Mouse (Mus musculus): ENCODE results near the gene Rxra. TPM values are rescaled to one million over a fixed set of nuclear protein-coding genes. Genes with fewer than 3 reads are reported as not detected.
A peak's percentile ranks its signal among the peaks of the same experiment; 100 is the strongest.

The Rxra gene
- polyA plus RNA-seq (2014; fragmentation: Nextera tagmentation; extraction: Ambion mirVana), result 6.7 and 6.9 TPM in 2 replicates

- ATAC-seq (ENCODE audit: low FRiP score), result no peak
- Histone ChIP-seq H3K9ac (ENCODE audit: low read length) (peak within 1 kb of the TSS; percentile 94), H3K4me2 (peak within 1 kb of the TSS; percentile 55), H3K4me3 (ENCODE audit: low read depth, low read length) (peak within 1 kb of the TSS; percentile 92), H3K36me3 (ENCODE audit: control insufficient read depth, insufficient read depth, low read length) (no peaks in the 10 kb centered on the region), H3K9me3 (ENCODE audit: control insufficient read depth, low read length) (no peaks in the 10 kb centered on the region), H3K4me1 (ENCODE audit: control insufficient read depth, insufficient read depth, low read length) (peaks cover 38% of the 10 kb centered on the region), H3K27ac (ENCODE audit: low read depth, low read length) (peak within 1 kb of the TSS; percentile 94), H3K27me3 (ENCODE audit: control insufficient read depth, insufficient read depth, low read length) (no peaks in the 10 kb centered on the region; the same call in 1 of the 2 replicates)
- no peak for DNase-seq (ENCODE audit: low spot score, missing footprints)
- under 1% methylated on average over 16 of the region's 16 CpGs for WGBS
Measured at GRCm38 (mm10) chr2:27676106-27676477, at the start of gene Rxra. Gene Rxra, plus strand, starts transcription at chr2:27676440.

- no peaks in the 10 kb centered on the region for H3K27me3 ChIP-seq (ENCODE audit: control insufficient read depth, insufficient read depth, low read length)
- no peak overlapping the region for H3K27ac ChIP-seq (ENCODE audit: low read depth, low read length)
Measured at GRCm38 (mm10) chr2:27626604-27627003, 49.6 kb upstream of the Rxra start.

DNA sequence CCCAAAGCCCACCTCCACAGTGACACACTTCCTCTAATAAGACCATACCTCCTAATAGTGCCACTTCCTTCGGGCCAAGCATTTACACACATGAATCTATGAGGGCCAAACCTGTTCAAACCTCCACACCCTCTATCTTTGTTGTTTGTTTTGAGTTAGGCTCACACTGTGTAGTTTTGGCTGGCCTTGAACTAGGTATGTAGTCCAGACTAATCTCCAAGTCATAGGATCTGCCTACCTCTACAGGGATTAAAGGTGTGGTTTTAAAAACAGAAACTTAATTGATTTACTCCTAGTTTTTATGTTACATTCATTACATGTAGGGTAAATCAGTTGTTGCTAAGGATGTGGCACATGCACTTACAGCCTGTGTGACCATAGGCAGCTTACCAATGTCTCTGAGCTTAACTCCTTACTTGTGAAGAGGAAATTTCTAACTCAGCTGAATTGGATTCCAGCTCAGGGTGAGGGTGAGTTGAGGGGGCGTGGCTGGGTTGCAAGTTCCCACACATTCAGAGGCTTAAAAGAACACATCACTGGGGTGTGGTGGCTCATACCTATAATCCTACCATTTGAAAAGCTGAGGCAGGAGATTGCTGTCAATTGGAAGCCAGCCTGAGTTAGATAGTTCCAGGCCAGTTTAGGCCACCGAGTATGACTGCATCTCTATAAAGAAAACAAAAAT lies 45.5 kb upstream of the Rxra start:
- no peak overlapping the region for H3K4me3 ChIP-seq (ENCODE audit: low read depth, low read length)
- H3K27me3 ChIP-seq (ENCODE audit: control insufficient read depth, insufficient read depth, low read length), result no peaks in the 10 kb centered on the region
- ATAC-seq (ENCODE audit: low FRiP score) (no peak), DNase-seq (ENCODE audit: low spot score, missing footprints) (peak; percentile 21)
- WGBS, result 79% methylated on average over 3 of the region's 3 CpGs
- H3K9me3 ChIP-seq (ENCODE audit: control insufficient read depth, low read length), result no peaks in the 10 kb centered on the region
- H3K9ac ChIP-seq (ENCODE audit: low read length), result no peak overlapping the region
- H3K4me1 ChIP-seq (ENCODE audit: control insufficient read depth, insufficient read depth, low read length), result no peaks in the 10 kb centered on the region
- H3K36me3 ChIP-seq (ENCODE audit: control insufficient read depth, insufficient read depth, low read length), result no peaks in the 10 kb centered on the region
- no peak overlapping the region for H3K27ac ChIP-seq (ENCODE audit: low read depth, low read length)
- H3K4me2 ChIP-seq, result no peak overlapping the region

More at GRCm38 (mm10) chr2:27626604-27627003, 49.6 kb upstream of the Rxra start:
- DNase-seq (ENCODE audit: low spot score, missing footprints) (no peak), ATAC-seq (ENCODE audit: low FRiP score) (no peak)
- Histone ChIP-seq H3K36me3 (ENCODE audit: control insufficient read depth, insufficient read depth, low read length) (no peaks in the 10 kb centered on the region), H3K9ac (ENCODE audit: low read length) (no peak overlapping the region), H3K9me3 (ENCODE audit: control insufficient read depth, low read length) (no peaks in the 10 kb centered on the region), H3K4me3 (ENCODE audit: low read depth, low read length) (no peak overlapping the region), H3K4me2 (no peak overlapping the region), H3K4me1 (ENCODE audit: control insufficient read depth, insufficient read depth, low read length) (no peaks in the 10 kb centered on the region; the same call in 1 of the 2 replicates)
- WGBS, result 48% methylated on average over 1 of the region's 1 CpGs

DNA sequence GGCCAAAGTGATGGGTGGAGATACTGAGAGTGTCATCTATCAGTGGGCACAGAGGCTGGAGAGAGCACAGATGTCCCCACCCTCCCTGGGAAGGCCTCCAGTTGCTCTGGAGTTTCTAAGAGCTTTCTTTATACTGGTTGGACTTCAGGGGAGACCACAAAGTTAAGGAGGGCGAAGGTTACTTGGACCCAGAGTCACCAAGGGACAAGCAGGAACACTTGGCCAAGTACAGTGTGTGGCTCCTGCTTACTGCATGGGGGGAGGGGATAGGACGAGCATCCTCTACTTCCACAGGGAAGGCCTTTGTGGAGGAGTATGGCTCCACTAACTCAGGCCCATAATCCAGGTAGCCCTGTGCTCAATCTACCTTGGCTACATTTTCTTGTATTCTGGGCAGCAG lies 42.8 kb upstream of the Rxra start:
- Histone ChIP-seq H3K9me3 (ENCODE audit: control insufficient read depth, low read length) (no peaks in the 10 kb centered on the region), H3K27ac (ENCODE audit: low read depth, low read length) (no peak overlapping the region)
- whole genome bisulfite sequencing, result 77% methylated on average over 2 of the region's 2 CpGs

DNA sequence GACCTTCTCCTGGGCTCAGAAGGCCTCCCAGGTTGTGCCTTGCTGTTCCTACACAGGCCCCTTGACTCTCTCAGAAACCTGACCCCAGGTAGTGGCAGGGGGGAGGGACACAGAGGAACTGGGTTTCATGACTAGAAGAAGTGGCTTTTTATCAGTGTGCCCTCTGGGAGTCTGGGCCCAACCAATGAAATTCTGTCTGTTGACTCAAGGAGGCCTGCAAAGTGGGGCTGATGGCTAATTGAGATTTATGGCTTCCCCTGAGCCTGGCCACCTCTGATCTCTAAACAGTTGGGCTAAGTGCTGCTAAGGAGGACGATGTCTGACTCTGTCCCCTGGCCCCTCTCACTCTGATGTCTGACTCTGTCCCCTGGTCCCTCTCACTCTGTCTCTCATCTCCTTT lies 42.2 kb upstream of the Rxra start:
- H3K27me3 ChIP-seq (ENCODE audit: control insufficient read depth, insufficient read depth, low read length), result no peaks in the 10 kb centered on the region
- WGBS, result 94% methylated on average over 1 of the region's 1 CpGs
- no peak overlapping the region for H3K4me3 ChIP-seq (ENCODE audit: low read depth, low read length)
- no peaks in the 10 kb centered on the region for H3K36me3 ChIP-seq (ENCODE audit: control insufficient read depth, insufficient read depth, low read length)
- no peaks in the 10 kb centered on the region for H3K4me1 ChIP-seq (ENCODE audit: control insufficient read depth, insufficient read depth, low read length)
- H3K9me3 ChIP-seq (ENCODE audit: control insufficient read depth, low read length), result no peaks in the 10 kb centered on the region
- H3K4me2 ChIP-seq, result no peak overlapping the region
- ATAC-seq (ENCODE audit: low FRiP score) (no peak), DNase-seq (ENCODE audit: low spot score, missing footprints) (peak; percentile 53)
- no peak overlapping the region for H3K9ac ChIP-seq (ENCODE audit: low read length)
- H3K27ac ChIP-seq (ENCODE audit: low read depth, low read length), result no peak overlapping the region

More for the DNA sequence above, 42.8 kb upstream of the Rxra start:
- Histone ChIP-seq H3K4me1 (ENCODE audit: control insufficient read depth, insufficient read depth, low read length) (no peaks in the 10 kb centered on the region), H3K4me2 (no peak overlapping the region), H3K36me3 (ENCODE audit: control insufficient read depth, insufficient read depth, low read length) (no peaks in the 10 kb centered on the region), H3K9ac (ENCODE audit: low read length) (no peak overlapping the region), H3K27me3 (ENCODE audit: control insufficient read depth, insufficient read depth, low read length) (no peaks in the 10 kb centered on the region), H3K4me3 (ENCODE audit: low read depth, low read length) (no peak overlapping the region)
- peak; percentile 23 for DNase-seq (ENCODE audit: low spot score, missing footprints)
- ATAC-seq (ENCODE audit: low FRiP score), result no peak

- H3K27ac ChIP-seq (ENCODE audit: low read depth, low read length), result no peak overlapping the region
- no peak overlapping the region for H3K9ac ChIP-seq (ENCODE audit: low read length)
- no peak for ATAC-seq (ENCODE audit: low FRiP score)
- no peak overlapping the region for H3K4me2 ChIP-seq
- DNase-seq (ENCODE audit: low spot score, missing footprints), result peak; percentile 8
- no peak overlapping the region for H3K4me3 ChIP-seq (ENCODE audit: low read depth, low read length)
- H3K36me3 ChIP-seq (ENCODE audit: control insufficient read depth, insufficient read depth, low read length), result no peaks in the 10 kb centered on the region
- no peaks in the 10 kb centered on the region for H3K9me3 ChIP-seq (ENCODE audit: control insufficient read depth, low read length)
- H3K4me1 ChIP-seq (ENCODE audit: control insufficient read depth, insufficient read depth, low read length), result no peaks in the 10 kb centered on the region
- no peaks in the 10 kb centered on the region for H3K27me3 ChIP-seq (ENCODE audit: control insufficient read depth, insufficient read depth, low read length)
- WGBS, result 86% methylated on average over 13 of the region's 13 CpGs
Measured at GRCm38 (mm10) chr2:27635147-27635738, 41.0 kb upstream of the Rxra start.

DNA sequence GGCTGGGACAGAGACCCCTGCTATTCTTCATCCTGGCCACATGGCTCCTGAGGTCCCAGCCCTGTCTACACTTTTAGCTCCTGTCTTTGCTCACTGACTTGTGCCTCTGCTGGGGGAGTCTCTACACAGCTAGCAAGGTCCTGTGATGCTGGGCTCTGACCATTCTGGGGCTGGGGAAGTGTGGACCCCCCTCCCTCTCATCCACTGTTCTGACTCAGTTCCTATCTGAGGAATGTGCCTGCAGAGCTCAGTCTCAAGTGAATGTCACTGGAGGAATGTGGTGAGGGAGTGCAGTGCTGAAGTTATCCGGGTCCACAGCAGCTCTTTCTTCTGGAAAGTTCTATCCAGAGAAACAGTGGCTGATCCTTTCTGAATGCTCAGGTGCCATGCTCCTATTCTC lies 39.4 kb upstream of the Rxra start:
- DNase-seq (ENCODE audit: low spot score, missing footprints) (peak; percentile 2), ATAC-seq (ENCODE audit: low FRiP score) (no peak)
- WGBS, result 64% methylated on average over 1 of the region's 1 CpGs
- no peaks in the 10 kb centered on the region for H3K36me3 ChIP-seq (ENCODE audit: control insufficient read depth, insufficient read depth, low read length)
- H3K27ac ChIP-seq (ENCODE audit: low read depth, low read length), result no peak overlapping the region
- no peak overlapping the region for H3K4me3 ChIP-seq (ENCODE audit: low read depth, low read length)
- H3K9ac ChIP-seq (ENCODE audit: low read length), result no peak overlapping the region
- H3K9me3 ChIP-seq (ENCODE audit: control insufficient read depth, low read length), result no peaks in the 10 kb centered on the region
- H3K27me3 ChIP-seq (ENCODE audit: control insufficient read depth, insufficient read depth, low read length), result no peaks in the 10 kb centered on the region
- H3K4me1 ChIP-seq (ENCODE audit: control insufficient read depth, insufficient read depth, low read length), result no peaks in the 10 kb centered on the region
- no peak overlapping the region for H3K4me2 ChIP-seq

- no peaks in the 10 kb centered on the region for H3K9me3 ChIP-seq (ENCODE audit: control insufficient read depth, low read length)
- DNase-seq (ENCODE audit: low spot score, missing footprints), result peak; percentile 56
- H3K36me3 ChIP-seq (ENCODE audit: control insufficient read depth, insufficient read depth, low read length), result no peaks in the 10 kb centered on the region
- no peaks in the 10 kb centered on the region for H3K27me3 ChIP-seq (ENCODE audit: control insufficient read depth, insufficient read depth, low read length)
- no peak overlapping the region for H3K4me3 ChIP-seq (ENCODE audit: low read depth, low read length)
- H3K4me1 ChIP-seq (ENCODE audit: control insufficient read depth, insufficient read depth, low read length), result no peaks in the 10 kb centered on the region
- H3K4me2 ChIP-seq, result no peak overlapping the region
- no peak overlapping the region for H3K27ac ChIP-seq (ENCODE audit: low read depth, low read length)
- ATAC-seq (ENCODE audit: low FRiP score), result no peak
- H3K9ac ChIP-seq (ENCODE audit: low read length), result no peak overlapping the region
- WGBS, result 92% methylated on average over 8 of the region's 8 CpGs
Measured at GRCm38 (mm10) chr2:27637281-27637896, 38.9 kb upstream of the Rxra start.

DNA sequence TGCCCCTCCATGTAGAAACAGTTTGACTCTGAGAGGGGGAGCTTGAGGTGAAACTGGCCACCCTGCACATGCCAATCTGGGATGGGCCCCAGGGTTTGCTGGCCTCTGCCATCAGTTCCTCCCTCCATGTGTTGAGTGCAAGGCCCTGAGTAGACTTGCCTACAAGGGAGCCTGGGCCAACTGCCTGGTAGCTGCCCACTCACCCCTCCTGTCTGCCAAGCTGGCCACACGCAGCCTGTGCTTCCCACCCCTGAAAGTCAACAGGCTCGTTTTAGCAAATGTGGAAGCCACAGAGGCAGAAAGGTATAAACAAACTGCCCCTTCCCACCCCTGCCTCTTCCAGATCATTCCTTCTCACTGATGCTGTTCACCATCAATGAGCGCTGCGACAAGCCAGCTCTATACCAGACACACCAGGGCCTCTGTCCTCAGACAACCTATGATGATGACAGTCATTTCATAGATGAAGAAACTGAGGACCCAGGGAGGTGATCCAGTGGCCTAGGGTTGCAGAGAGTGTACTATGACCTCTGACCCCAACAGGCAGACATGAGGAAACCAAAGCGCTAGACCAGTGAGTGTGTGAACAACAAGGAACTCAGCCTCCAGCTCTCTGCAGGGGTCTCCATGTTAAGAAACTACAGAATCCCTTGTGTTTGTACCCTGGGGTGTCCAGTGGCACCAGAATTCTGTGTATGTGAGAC lies 36.5 kb upstream of the Rxra start:
- DNase-seq (ENCODE audit: low spot score, missing footprints), result no peak

More for the DNA sequence above, 36.5 kb upstream of the Rxra start:
- Histone ChIP-seq H3K9me3 (ENCODE audit: control insufficient read depth, low read length) (no peaks in the 10 kb centered on the region), H3K27ac (ENCODE audit: low read depth, low read length) (no peak overlapping the region), H3K27me3 (ENCODE audit: control insufficient read depth, insufficient read depth, low read length) (no peaks in the 10 kb centered on the region), H3K9ac (ENCODE audit: low read length) (no peak overlapping the region), H3K4me2 (no peak overlapping the region), H3K4me3 (ENCODE audit: low read depth, low read length) (no peak overlapping the region), H3K36me3 (ENCODE audit: control insufficient read depth, insufficient read depth, low read length) (no peaks in the 10 kb centered on the region), H3K4me1 (ENCODE audit: control insufficient read depth, insufficient read depth, low read length) (no peaks in the 10 kb centered on the region)
- ATAC-seq (ENCODE audit: low FRiP score), result no peak
- 78% methylated on average over 5 of the region's 5 CpGs for WGBS
